Mouse (Mus musculus) monocyte, adult 5-6 weeks (primary cell): ENCODE results near the gene Ddx54. TPM values are rescaled to one million over a fixed set of nuclear protein-coding genes. Genes with fewer than 3 reads are reported as not detected.

Experiments
- ATAC-seq: fragments of 153-309, 156-312 bp; replicated peaks from 2 replicates; pipeline ENCODE4 v1.8.0; 2017; ENCODE audit warnings: mild to moderate bottlenecking; ENCODE audit not compliant: low TSS enrichment, insufficient number of reproducible peaks, severe bottlenecking, poor library complexity, low FRiP score
- total RNA-seq: library from RNA; stranded (forward); fragments of 200-1000, 200-491, 200-594 nt; gene quantifications from 3 replicates; pipeline ENCODE4 v1.2.3, GENCODE M21; 2017

Gene Ddx54
- total RNA-seq, 1 experiment from 2014 or later = 55.9 TPM

DNA sequence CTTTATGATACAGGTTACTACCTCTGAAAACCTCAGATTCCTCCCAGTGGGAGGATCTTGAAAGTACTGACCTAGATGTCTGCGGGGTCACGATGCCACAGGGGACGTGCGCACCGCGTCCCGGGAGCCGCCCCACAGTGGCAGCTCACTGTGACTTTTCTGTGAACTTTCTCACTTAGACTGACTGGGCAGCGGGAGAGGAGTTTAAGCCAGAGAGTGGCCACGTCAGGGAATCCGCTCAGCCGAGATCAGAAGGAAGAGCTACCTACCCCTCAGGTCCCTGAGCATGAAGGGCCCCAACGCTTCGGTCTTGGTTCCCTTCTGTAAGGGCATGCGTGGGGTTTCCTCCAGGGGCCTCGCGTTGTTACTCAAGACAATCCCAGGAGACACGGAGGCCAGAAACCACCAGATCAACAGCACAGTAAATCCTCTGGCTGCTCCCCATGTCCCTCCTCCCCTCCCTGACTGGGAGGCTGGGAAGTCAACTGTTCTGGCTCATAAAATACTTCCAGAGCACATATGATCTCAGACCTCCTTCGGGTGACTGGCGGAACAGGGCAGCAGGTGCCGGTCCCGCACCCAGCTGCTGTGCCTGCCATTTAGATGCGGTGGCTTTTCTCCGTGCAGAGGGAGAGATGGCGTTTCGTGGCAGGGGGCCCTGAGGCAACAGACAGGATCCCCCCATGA, 33.2 kb upstream of the Ddx54 start:
- ATAC-seq = peak; percentile 69

DNA sequence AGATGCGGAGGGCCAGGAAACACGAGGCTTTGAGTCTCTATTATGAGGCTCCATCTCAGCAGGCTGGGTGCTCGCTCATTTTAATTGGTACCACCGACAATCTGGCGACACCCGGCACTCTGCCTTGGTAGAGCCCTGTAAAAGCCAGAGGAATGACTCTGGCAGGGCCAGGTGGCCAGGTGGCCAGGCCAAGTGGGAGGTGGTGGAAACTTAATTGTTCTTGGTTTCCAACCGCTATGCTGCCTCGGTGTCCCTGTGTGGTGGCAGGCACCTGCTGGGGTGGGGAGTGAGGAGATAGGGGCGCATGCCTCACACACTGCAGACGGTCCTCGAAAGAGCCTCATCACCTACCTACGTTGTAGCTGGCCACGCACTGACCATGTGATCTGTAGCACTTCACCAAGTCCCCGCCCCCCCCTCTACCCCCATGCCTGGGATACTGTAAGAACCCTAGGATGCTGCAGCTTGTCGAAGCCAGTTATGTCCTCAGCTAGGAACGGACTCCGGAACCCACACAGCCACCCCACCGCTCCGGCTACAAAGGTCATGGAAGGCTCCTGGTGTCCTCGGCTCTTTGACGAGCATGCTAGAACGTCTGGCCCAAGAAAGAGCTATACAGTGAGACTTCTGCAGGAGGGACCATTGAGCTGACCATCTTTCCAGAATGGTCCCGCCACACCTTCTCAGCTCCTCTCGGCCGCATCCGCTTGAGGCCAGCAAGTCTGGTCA, 32.5 kb upstream of the Ddx54 start:
- ATAC-seq = no peak

DNA sequence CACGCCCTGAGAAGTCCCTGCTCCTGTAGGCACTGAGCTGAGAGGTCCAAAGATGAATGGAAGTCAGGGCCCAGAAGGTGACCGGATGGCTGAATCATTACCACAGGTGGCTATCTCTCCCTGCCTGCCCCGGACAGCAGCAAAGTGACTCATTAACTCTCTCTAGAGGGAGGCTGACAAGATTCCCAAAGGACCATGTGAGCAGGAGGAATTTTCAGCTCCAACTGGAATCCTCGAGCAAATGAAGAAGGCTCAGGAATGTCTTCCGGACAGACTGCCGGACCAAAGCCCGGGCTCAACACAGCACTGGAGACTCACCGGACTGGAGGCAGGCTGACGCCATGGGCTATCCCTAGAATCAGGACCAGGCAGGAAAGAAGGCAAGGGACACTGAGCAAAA, 30.5 kb upstream of the Ddx54 start:
- ATAC-seq = no peak

DNA sequence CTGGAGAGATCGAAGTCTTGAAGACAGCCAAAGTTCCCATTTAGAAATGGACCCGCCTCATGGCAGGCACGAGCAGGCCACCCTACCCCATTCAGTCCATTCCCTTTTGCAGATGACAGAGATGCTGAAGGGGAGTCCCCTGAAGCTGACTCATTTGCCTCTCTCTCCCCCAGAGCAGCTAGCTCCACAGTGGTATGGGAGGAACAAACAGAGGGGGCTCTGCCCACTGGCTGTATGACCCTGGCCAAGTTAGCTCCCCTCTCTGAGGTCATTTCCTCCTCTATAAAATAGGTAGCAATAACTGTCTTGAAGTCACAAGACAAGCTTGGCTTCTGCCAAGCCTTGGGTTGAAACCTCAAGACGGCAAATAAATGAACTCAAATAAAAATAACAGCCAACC, 29.0 kb upstream of the Ddx54 start:
- ATAC-seq = no peak

DNA sequence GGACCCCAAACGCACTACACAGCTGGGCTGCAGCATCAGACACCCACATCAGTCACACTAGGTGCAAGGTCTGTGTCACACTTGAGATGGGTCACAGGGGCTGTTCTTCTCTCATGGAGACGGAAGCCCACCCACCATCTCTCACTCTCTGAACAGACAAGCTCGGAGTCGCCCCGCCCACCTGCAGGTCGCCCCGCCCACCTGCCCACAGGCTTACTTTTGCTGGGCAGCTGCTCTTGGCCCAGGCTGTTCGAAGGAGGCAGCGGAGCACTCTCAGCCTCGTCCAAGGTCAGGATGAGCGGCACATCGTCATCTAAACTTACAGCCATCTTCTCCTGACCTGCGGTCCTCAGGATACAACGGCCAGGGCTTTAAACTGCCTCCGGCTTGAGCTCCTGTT, 27.6 kb upstream of the Ddx54 start:
- ATAC-seq = no peak

DNA sequence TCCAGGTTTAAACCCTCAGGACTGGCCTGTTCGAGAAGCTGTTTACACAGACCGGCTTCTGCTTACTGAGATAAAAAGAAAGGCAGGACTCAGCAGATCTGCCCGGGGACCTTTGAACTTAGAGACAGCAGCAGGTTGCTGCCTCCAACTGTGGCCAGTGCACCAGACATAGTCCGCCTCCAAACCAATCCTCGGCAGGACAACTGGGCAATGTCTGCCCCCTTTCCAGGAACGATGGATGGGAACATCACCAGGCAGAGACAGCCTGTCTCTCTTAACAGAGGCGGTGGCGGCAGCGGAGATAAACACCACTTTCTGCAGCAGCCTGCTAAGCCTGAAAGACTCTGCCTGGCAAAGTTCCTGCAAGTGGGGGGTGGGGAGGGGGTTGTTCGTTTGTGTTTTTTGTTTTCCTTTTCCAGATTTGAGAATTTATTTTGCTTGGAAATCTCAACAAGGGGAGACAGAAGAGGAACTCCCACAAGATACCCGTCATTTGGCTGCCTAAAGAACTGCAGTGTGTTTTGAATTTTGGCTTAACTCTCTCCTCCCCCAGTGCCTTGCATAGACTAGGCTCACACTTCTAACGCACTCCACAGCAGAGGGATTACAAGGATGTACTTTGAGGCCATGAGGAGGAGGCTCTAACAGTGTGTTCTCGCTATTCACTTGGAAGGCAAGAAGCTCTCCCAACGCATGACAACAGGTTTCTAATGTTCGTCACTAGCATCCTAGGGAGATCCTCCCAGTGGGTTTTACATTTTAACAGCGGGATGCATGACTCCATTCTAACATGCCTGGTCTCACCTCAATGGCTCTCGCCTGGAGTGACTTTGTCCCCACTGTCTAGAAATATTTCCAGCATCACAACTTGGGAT, 25.6 kb upstream of the Ddx54 start:
- ATAC-seq = no peak

DNA sequence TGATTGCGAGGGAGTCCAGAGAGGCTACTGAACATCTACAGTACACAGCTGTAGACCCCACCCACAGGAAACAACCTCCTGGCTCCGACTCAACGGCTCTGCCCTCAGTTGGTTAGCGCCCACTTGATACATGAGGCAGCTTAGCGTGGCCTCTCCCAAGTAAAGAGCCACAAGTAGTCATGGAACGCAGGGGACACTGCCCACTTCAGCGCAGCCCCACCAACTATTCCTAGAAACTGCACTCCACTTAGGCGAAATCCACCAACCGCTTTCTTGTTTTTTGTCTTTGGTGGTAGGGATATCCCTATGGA, 25.0 kb upstream of the Ddx54 start:
- ATAC-seq = no peak

DNA sequence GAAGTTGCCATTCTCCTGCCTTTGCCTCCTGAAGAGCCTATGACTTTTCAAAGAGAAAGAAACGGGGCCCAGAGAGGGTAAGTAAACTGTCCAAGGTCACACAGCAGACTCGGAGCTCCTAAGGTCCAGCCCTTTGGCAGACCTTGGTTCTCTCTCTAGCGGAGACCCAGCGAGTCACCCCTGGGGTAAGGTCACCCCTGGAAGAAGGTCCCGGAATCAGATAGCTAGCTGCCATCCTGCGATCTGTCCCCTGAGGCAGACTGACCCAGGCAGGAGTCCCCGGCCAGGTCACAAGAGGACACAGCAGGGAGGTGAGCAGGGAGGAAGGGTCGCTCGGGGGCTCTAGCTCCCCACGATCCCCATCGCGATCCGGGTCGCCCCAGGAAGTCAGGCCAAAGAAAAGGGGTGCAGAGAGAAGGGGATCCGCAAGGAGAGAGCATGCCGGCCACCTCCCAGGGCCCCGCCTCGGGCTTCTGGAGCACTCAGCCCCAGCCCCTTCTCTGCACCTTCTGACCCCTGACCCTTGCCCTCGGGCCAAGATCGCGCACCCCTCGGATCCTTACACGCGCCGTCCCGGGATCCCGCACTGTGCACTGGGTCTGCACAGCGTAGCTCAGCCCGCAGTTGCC, 24.5 kb upstream of the Ddx54 start:
- no peak for ATAC-seq

DNA sequence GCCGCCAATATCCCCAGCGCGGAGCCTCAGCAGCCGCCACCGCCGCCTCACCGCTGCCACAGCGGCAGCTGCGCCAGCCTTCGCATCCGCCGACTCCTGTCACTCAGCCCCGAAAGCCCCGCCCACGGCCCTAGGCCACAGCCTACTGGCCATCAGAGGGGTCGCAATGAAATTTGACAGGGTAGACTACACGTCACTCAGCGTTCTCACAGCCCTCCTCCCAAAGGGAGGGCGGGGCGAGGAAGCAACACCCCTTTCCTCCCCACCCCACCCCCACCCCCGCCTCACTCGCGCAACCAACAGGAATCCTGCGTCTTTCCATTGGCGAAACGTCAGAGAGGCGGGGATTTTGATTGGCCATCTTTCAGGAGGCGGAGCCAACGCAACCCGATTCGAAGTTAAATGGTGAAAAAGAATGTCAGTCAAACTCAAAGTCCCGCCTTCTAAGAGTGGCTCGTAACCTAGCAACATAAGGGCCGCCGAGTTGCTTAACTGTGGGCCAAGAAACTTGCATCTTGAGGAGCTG, 23.9 kb upstream of the Ddx54 start, which contains the start of the genes Tpcn1 and Iqcd:
Tpcn1 (minus strand) TSS at position 105 of the 526 bp plus-strand sequence.
Iqcd (plus strand) TSS at position 448 of the 526 bp plus-strand sequence.
- ATAC-seq = peak; percentile 94

DNA sequence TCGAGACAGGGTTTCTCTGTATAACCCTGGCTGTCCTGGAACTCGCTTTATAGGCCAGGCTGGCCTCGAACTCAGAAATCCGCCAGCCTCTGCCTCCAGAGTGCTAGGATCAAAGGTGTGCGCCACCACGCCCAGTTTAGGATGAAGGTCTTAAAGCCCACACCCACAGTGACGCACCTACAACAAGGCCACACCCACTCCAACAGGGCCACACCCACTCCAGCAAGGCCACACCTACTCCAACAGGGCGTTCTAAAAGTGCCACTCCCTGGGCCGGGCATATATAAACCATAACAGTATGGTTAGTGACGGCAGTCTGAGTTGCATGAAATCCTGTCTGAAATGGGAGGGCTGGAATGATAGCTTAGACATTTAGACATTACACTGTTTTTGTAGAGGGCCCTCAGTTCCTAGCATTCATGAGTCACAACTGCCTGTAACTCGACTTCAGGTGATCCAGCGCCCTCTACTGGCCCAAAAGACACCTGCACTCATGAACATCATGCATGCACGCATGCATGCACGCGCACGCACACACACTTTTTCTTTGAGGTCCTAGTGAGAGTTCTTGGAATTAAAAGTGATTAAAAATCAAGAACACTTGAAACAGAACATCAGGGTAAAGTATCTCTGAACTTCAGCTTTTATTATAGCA, 22.1 kb upstream of the Ddx54 start:
- ATAC-seq = no peak

DNA sequence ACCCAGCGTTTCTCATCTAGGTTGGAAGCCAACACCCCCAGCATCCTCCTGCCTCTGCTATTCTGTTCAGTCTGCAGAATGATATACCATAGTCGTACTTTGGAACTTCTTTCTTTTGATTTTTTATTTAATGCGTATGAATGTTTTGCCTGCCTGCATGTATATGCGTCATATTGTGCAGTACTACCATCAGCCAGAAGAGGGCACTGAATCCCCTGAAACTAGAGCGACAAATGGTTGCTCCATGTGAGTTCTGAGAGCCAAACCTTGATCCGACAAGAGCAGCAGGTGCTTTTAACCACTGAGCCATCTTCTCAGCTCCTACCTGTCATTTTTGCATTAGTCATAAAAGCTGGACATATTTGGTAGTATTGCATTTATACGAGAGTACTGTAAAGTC, 20.4 kb upstream of the Ddx54 start:
- ATAC-seq = no peak

DNA sequence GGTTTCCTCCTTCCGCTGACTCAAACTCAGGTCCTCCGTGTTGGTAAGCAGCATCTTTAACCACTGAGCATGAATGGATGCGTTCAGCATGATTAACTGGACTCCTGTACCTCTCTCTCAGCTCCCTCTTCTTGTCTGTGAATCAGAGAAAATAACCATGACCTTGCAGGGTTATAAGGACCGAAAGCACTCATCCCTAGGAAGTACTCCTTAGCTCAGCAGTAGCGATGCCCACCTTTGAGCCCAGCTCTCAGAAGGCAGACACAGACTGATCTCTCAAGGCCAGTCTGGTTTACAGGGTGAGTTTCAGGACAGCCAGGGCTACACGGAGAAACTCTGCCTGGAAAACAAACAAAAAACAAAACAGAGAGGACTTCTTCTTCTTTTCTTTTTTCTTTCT, 18.1 kb upstream of the Ddx54 start:
- ATAC-seq = no peak

DNA sequence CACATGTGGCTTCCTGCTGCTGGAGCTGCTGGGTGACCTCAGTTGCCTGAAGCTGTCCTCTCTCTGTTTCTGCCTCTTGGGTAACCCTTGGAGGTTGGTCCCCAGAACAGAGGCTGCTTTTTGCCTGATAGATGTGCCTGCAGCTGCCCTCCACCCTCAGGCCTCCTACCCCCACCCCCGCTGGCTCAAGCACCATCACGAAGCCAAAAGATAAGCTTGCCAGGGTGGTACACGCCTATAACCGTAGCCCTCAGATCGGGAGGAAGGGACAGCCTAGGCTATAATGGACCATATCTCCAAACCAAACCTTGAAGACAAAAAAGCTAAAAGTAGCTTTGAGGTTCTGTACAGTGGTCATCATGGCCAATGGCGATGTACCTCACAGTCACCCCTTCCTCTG, 12.9 kb upstream of the Ddx54 start:
- ATAC-seq = no peak

DNA sequence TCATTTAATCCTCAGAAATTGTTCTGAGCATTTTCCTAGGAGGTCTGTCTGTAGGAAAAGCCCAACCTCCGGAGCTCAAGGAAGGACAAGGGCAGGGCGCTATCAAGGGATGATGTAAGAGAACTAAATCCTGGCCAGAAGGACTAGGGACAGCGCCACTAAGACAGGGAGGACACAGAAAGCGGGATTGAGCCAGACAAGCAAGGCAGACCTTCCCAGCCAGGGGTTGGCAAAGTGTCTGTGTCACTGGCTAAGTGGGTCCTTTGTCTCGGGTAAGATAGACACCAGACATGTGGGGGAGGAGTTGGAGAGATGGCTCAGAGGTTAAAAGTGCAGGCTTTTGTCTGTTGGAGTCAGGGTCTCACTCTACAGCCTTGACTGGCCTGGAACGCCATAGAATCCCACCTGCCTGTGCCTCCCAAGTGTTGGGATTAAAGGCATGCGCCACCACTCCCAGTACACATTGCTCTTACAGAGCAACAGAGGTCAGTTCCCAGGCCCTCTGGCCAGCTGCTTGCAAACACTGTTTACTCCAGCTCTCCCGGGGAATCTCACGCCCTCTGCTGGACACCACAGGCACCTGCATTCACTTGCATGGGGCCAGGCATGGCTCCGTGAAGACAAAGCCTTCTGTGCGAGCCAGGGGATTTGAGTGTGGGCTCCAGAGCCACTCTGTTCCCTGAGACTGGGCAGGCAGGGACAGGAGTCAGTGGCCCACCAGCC, 11.4 kb upstream of the Ddx54 start:
- ATAC-seq = no peak

DNA sequence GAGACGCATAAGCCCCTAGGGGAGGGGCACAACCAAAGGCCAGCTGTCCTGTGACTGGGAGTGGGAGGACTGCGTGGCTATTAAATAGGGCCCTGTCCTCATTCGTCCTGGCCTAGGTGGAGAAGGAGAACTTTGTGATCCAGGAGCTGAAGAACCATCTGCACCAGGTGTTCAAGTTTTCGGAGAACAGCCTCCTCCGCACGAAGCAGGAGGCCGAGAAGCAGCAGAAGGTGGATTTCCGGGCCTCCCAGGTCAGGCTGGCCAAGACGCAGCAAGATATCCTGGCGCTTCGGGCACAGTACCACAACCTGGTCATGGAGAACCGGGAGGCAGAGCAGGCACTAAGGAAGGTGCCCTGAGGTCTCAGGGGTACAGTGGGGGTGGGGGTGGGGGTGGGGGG, 10.3 kb upstream of the Ddx54 start:
- no peak for ATAC-seq

DNA sequence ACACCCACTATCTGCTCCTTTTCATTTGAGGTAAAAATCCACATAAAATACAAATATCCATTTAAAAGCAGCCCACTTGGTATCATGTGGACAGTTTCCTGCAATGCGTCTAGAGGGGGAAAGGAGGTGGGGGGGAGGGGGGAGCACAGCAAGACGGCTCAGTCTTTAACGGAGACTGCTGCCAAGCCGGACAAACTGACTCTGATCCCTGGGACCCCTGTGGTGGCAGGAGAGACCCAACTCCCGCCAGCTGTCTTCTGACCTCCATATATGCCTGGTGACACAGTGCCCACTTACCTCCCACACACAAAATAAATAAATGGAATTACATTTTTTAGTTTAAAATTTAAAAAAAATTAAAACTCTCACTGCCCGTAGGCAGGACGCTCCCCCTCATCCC, 9.0 kb upstream of the Ddx54 start:
- ATAC-seq = no peak

DNA sequence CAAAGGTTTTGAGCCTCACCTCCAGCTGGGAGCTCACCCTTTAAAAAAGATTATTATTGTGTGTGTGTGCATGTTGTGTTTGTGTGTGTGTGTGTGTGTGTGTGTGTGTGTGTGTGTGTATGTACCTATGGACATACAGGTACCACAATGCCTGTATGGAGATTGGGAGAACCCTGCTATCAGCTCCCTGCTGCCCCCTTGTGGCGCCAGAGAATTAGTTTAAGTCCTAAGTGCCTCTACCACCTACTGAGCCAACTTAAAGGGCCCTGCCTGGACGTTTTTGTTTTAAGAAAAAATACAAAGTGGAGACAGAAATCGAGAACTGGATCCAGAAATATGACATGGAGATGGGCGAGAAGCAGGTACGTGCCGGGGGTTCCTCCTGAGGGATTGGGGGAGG, 7.7 kb upstream of the Ddx54 start:
- ATAC-seq = peak; percentile 57; the same call in 1 of the 2 replicates

DNA sequence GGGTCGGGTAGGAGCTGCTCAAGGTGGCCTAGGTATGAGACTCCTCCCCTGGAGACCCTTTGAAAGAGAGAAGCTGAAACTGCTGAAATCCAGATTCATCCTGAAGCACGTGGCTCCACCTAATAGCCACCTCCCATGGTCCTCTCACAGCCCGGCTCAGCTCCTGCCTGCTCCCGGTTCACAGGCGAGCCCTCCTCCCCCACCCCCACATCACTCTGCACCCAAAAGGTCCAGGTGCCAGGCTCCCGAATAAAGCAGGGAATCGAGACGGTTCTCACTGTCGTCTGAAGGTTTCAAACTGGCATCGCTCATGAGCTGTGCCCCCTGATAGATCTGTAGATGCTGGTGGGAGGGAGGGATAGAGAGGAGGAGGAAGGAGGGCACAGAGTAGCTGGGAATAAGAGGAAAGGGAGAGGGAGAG, 7.3 kb upstream of the Ddx54 start:
- no peak for ATAC-seq
